Mouse (Mus musculus): ENCODE measurements at regions not wholly inside any gene's neighbourhood (a gene's known extent, or its start where the extent isn't known, plus 50 kb on each side); places are given as distances from the start of the nearest gene placed in this dataset.
A peak's percentile ranks its signal among the peaks of the same experiment; 100 is the strongest.

DNA sequence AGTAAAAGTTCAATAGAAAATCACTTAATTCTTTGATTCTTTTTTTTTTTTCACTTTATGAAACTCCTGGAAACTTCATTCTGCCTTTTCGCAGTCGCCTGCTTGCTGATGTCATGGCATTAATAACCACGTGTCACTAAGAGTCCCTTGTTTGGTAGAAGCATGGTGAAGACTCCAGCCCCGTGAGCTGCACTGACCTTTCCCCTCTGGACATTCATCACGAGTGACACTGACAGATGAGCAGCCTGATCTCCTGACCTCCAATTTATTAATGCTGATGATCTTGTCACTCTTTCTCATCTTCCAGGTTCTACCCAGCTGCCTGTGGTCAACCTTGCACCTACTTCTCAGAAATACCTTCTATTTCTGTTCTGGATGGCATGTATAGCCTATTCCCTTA, 867.1 kb upstream of the Slit2 start:
- no peak for DNase-seq

- DNase-seq, result no peak
Measured at GRCm38 (mm10) chr5:47095703-47096102, 887.2 kb upstream of the Slit2 start.

GRCm38 (mm10) chr5:47052942-47053341, 930.0 kb upstream of the Slit2 start:
- DNase-seq, result peak; percentile 4

GRCm38 (mm10) chr5:47036752-47037151, 946.2 kb upstream of the Slit2 start:
- no peak for DNase-seq

DNA sequence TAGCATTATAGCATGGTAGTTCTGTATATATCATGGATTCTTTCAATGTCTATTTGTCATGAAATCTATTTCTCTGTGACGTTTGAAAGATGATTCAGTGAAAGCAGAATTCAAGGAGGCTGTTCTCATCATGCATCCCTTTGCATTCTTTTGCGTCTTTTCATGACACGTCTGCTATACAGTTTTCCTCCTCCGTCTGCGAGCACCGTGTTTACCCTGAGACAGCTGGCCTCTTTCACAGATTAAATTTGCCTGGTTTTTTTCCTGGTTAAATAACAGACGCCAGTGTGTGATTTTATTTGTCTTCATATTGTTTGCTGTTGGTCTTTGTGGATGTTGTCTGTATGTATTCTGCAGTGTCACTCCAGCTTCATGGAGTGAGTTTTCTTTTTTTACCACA, 948.9 kb upstream of the Slit2 start:
- DNase-seq, result no peak

GRCm38 (mm10) chr5:47014351-47014750, 968.6 kb upstream of the Slit2 start:
- DNase-seq, result peak; percentile 78

DNA sequence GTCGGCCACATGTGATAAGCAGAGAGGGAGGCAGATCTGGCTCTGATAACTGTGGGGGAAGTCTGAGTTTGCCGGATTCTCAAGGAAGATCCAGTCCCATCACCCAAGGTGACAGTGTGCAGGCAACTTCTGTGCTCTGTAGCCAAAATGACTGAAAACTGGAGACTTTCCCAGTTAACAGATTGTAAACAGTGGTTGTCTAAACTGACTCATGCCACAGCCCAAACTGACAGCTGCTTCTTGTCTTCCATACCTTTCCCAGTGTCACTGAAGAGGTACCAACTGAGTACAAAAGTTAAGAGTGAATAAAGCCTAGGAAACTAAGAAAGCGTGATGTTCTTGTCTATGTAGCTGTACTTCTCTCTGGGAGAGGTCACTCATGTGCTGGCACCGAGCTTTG, 990.4 kb upstream of the Slit2 start:
- DNase-seq, result no peak

DNA sequence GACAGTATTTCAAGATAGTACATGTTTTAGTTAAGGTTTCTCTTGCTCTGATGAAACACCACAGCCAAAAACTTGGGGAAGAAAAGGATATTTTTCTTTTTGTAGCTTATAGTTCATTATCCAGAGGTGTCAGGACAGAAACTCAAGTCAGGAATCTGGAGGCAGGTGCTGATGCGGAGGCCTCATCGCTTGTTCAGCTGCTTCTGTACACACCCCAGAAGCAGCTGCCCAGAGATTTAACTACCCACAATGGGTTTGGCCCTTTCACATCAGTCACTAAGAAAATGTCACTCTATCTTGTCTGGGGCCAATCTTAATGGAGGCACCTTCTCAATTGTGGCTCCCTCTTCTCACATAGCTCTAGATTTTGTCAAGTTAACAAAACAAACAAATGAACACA, 996.4 kb upstream of the Slit2 start:
- no peak for DNase-seq

GRCm38 (mm10) chr5:46980326-46980725, 1002.6 kb upstream of the Slit2 start:
- no peak for DNase-seq

GRCm38 (mm10) chr5:46968870-46969436, 1014.0 kb upstream of the Slit2 start:
- no peak for DNase-seq

DNA sequence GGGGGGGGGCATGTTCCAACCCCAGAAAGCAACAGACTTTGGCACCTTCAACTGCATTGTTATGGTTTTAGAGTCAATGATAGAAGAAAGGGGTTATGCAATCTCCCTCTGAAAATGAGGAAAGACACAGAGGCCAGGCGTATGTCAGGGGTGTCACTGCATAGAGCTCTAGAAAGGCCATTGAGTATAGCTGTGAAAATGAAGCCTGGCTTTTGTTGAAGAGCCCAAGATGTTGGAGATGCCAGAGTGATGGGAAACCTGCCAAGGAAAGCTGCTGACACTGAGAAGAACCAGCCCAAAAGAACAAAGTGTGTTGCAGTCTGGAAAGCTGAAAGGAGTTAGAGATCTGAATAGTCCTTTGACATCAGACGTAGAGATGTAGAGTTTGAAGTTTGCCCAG, 1022.2 kb upstream of the Slit2 start:
- DNase-seq, result no peak

- DNase-seq, result no peak
Measured at GRCm38 (mm10) chr5:46926324-46926723, 1056.6 kb upstream of the Slit2 start.

- DNase-seq, result no peak
Measured at GRCm38 (mm10) chr5:46901909-46902308, 1044.5 kb upstream of the Lcorl start.

DNA sequence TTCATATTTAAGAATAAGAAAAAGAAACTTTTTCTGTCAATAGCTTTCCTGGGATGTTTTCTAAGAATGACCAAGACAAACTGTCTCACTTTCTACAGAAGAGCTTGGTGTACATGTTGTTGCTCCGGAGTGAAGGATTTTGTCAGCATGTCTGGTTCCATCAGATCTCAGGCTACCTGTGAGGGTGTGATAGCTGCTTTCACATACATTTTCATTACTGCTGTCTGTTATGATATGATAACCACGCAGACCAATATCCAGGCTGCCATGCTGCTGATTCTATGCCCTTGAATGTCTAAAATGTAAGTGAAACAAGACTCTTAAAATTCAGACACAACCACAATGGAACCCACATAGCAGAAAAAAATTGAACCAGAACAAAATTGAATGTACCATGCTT, 1036.6 kb upstream of the Lcorl start:
- DNase-seq, result no peak

- no peak for DNase-seq
Measured at GRCm38 (mm10) chr5:46883956-46884355, 1026.5 kb upstream of the Lcorl start.

GRCm38 (mm10) chr5:46856837-46857236, 999.4 kb upstream of the Lcorl start:
- no peak for DNase-seq

GRCm38 (mm10) chr5:46845175-46845574, 987.8 kb upstream of the Lcorl start:
- DNase-seq, result no peak

GRCm38 (mm10) chr5:46836810-46837209, 979.4 kb upstream of the Lcorl start:
- no peak for DNase-seq

- DNase-seq, result no peak
Measured at GRCm38 (mm10) chr5:46830797-46831618, 973.6 kb upstream of the Lcorl start.

- DNase-seq, result no peak
Measured at GRCm38 (mm10) chr5:46830114-46830513, 972.7 kb upstream of the Lcorl start.

DNA sequence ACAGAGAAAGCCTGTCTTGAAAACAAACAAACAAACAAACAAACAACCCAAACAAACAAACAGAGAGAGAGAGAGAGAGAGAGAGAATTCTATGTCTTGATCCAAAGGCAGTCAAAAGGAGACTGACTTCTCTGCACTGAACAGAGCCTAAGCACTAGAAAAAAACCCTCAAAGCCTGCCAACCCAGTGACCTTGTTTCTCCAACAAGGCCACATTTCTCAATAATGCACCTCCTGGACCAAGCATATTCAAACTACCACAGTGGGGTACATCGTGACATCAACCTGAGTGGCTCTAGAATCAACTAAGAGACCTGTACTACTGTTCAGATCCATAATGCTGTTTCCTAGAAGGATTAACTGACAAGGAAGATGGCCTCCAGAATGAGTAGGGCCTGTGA, 969.0 kb upstream of the Lcorl start:
- no peak for DNase-seq

DNA sequence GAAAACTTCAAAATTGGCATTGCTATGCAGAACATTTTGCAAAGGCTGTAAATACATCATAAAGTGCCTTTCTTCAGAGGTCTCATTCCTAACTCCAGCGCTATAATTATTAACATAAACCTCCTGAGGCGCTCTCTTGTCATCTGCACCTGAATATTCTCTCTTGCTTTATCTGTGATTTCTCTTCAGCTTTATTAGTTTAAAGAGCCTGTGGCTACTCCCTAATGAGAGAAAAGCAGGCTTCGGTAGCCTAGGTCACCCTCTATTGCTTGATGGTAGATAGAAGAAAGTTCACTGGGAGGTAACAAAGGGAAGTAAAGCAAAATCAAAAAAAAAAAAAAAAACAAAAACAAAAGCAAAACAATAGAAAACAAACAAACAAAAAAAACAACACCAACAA, 967.5 kb upstream of the Lcorl start:
- DNase-seq, result no peak

- DNase-seq, result no peak
Measured at GRCm38 (mm10) chr5:46795102-46795501, 937.7 kb upstream of the Lcorl start.

DNA sequence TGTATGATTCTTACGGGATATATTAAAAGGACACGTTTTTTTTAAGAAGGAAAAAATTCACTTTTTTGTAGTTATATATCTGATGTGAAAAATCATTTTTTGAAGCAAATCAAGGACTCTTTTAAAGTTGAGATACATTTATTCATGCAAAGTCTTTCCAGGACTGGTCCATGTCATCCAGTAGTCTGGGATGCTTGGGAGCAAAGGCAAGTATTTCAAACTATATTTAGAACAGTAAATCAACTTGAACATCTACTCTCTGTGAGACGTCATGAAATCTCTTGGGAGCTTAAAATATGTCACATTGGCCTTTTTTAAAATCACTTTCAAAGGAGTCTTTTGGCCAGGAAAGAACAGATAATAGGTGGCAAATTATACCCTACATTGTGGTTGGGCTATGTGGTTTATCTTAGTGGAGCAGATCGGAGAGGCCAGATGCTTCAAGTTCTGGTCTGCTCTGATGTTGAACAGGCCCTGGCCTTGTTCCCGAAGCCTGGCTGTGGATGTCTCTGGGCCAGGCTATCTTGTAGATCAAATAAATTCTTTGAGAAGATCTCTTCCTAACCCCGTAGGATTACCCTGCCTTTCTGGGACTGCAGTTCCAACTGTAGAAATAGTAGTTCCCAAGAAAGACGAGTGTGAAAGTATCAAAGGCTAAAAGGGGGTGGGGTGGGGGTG, 936.8 kb upstream of the Lcorl start:
- DNase-seq, result peak; percentile 20
